Mouse (Mus musculus): ENCODE results near the gene Usp25. TPM values are rescaled to one million over a fixed set of nuclear protein-coding genes. Genes with fewer than 3 reads are reported as not detected.

The Usp25 gene
- total RNA-seq, 1 experiment, result 8.6 TPM

- H3K36me3 ChIP-seq (ENCODE audit: control insufficient read depth, insufficient read depth, low read length, poor library complexity, severe bottlenecking), result no peaks in the 10 kb centered on the region
- in situ Hi-C loops (cut with MboI; ENCODE audit: low sequenced_read_pairs in 2 of 2, unreplicated experiment in 2 of 2), result no loop called here
- H3K4me1 ChIP-seq (ENCODE audit: control insufficient read depth in 2 of 2, insufficient read depth in 2 of 2, low read length in 2 of 2, poor library complexity in 1 of 2), result no peaks in the 10 kb centered on the region
- no peak for DNase-seq (ENCODE audit: low read depth, low spot score)
- H3K9me3 ChIP-seq (ENCODE audit: control insufficient read depth, insufficient read depth, low read depth, low read length), result no peaks in the 10 kb centered on the region
- H3K9ac ChIP-seq (ENCODE audit: insufficient read depth, low read depth, low read length, poor library complexity, severe bottlenecking), result no peak overlapping the region
- no peak overlapping the region for H3K4me3 ChIP-seq (ENCODE audit: insufficient read depth in 1 of 2, low read depth in 1 of 2, low read length in 2 of 2, poor library complexity in 1 of 2, severe bottlenecking in 1 of 2)
- H3K27ac ChIP-seq (ENCODE audit: insufficient read depth, low read depth, low read length, poor library complexity, severe bottlenecking), result no peak overlapping the region
- TF ChIP-seq ZC3H11A (IDR thresholded peaks at IDR 0.05; ENCODE audit: borderline replicate concordance, low read depth, low read length) (no peak), HCFC1 (IDR thresholded peaks at IDR 0.05; ENCODE audit: borderline replicate concordance, insufficient read depth, low read length) (no peak), ZNF384 (IDR thresholded peaks at IDR 0.05; ENCODE audit: low read depth, low read length) (no peak), CHD2 (IDR thresholded peaks at IDR 0.05; ENCODE audit: low read depth, low read length) (no peak), MAFK (IDR thresholded peaks at IDR 0.05; ENCODE audit: insufficient read depth, low read depth, low read length) (no peak)
Observed at GRCm38 (mm10) chr16:76983696-76984095, 29.8 kb upstream of the Usp25 start.

- TF ChIP-seq ZC3H11A (IDR thresholded peaks at IDR 0.05; ENCODE audit: borderline replicate concordance, low read depth, low read length) (no peak), HCFC1 (IDR thresholded peaks at IDR 0.05; ENCODE audit: borderline replicate concordance, insufficient read depth, low read length) (no peak), CHD2 (IDR thresholded peaks at IDR 0.05; ENCODE audit: low read depth, low read length) (no peak), MAFK (IDR thresholded peaks at IDR 0.05; ENCODE audit: insufficient read depth, low read depth, low read length) (no peak), ZNF384 (IDR thresholded peaks at IDR 0.05; ENCODE audit: low read depth, low read length) (no peak)
- H3K9ac ChIP-seq (ENCODE audit: insufficient read depth, low read depth, low read length, poor library complexity, severe bottlenecking), result no peak overlapping the region
- in situ Hi-C loops (cut with MboI; ENCODE audit: low sequenced_read_pairs in 2 of 2, unreplicated experiment in 2 of 2), result no loop called here
Observed at GRCm38 (mm10) chr16:76987711-76988110, 25.8 kb upstream of the Usp25 start.

GRCm38 (mm10) chr16:77003900-77004299, 9.6 kb upstream of the Usp25 start:
- no peak overlapping the region for H3K27ac ChIP-seq (ENCODE audit: insufficient read depth, low read depth, low read length, poor library complexity, severe bottlenecking)
- H3K4me1 ChIP-seq (ENCODE audit: control insufficient read depth in 2 of 2, insufficient read depth in 2 of 2, low read length in 2 of 2, poor library complexity in 1 of 2), result no peaks in the 10 kb centered on the region
- H3K4me3 ChIP-seq (ENCODE audit: insufficient read depth in 1 of 2, low read depth in 1 of 2, low read length in 2 of 2, poor library complexity in 1 of 2, severe bottlenecking in 1 of 2), result no peak overlapping the region
- H3K9ac ChIP-seq (ENCODE audit: insufficient read depth, low read depth, low read length, poor library complexity, severe bottlenecking), result no peak overlapping the region
- H3K36me3 ChIP-seq (ENCODE audit: control insufficient read depth, insufficient read depth, low read length, poor library complexity, severe bottlenecking), result no peaks in the 10 kb centered on the region
- in situ Hi-C loops (cut with MboI; ENCODE audit: low sequenced_read_pairs in 2 of 2, unreplicated experiment in 2 of 2), result no loop called here
- TF ChIP-seq ZC3H11A (IDR thresholded peaks at IDR 0.05; ENCODE audit: borderline replicate concordance, low read depth, low read length), result no peak
- no peak for TF ChIP-seq HCFC1 (IDR thresholded peaks at IDR 0.05; ENCODE audit: borderline replicate concordance, insufficient read depth, low read length)
- no peak for TF ChIP-seq CHD2 (IDR thresholded peaks at IDR 0.05; ENCODE audit: low read depth, low read length)
- TF ChIP-seq ZNF384 (IDR thresholded peaks at IDR 0.05; ENCODE audit: low read depth, low read length), result no peak
- TF ChIP-seq MAFK (IDR thresholded peaks at IDR 0.05; ENCODE audit: insufficient read depth, low read depth, low read length), result no peak
- DNase-seq (ENCODE audit: low read depth, low spot score), result no peak
- H3K9me3 ChIP-seq (ENCODE audit: control insufficient read depth, insufficient read depth, low read depth, low read length), result no peaks in the 10 kb centered on the region

More at GRCm38 (mm10) chr16:76987711-76988110, 25.8 kb upstream of the Usp25 start:
- Histone ChIP-seq H3K4me1 (ENCODE audit: control insufficient read depth in 2 of 2, insufficient read depth in 2 of 2, low read length in 2 of 2, poor library complexity in 1 of 2) (no peaks in the 10 kb centered on the region), H3K27ac (ENCODE audit: insufficient read depth, low read depth, low read length, poor library complexity, severe bottlenecking) (no peak overlapping the region), H3K4me3 (ENCODE audit: insufficient read depth in 1 of 2, low read depth in 1 of 2, low read length in 2 of 2, poor library complexity in 1 of 2, severe bottlenecking in 1 of 2) (no peak overlapping the region), H3K9me3 (ENCODE audit: control insufficient read depth, insufficient read depth, low read depth, low read length) (no peaks in the 10 kb centered on the region), H3K36me3 (ENCODE audit: control insufficient read depth, insufficient read depth, low read length, poor library complexity, severe bottlenecking) (no peaks in the 10 kb centered on the region)
- DNase-seq (ENCODE audit: low read depth, low spot score), result no peak

GRCm38 (mm10) chr16:77009173-77009572, 4.3 kb upstream of the Usp25 start:
- Histone ChIP-seq H3K27ac (ENCODE audit: insufficient read depth, low read depth, low read length, poor library complexity, severe bottlenecking) (no peak overlapping the region), H3K4me3 (ENCODE audit: insufficient read depth in 1 of 2, low read depth in 1 of 2, low read length in 2 of 2, poor library complexity in 1 of 2, severe bottlenecking in 1 of 2) (no peak overlapping the region), H3K9ac (ENCODE audit: insufficient read depth, low read depth, low read length, poor library complexity, severe bottlenecking) (no peak overlapping the region), H3K4me1 (ENCODE audit: control insufficient read depth in 2 of 2, insufficient read depth in 2 of 2, low read length in 2 of 2, poor library complexity in 1 of 2) (no peaks in the 10 kb centered on the region), H3K36me3 (ENCODE audit: control insufficient read depth, insufficient read depth, low read length, poor library complexity, severe bottlenecking) (no peaks in the 10 kb centered on the region), H3K9me3 (ENCODE audit: control insufficient read depth, insufficient read depth, low read depth, low read length) (no peaks in the 10 kb centered on the region)
- in situ Hi-C loops (cut with MboI; ENCODE audit: low sequenced_read_pairs in 2 of 2, unreplicated experiment in 2 of 2), result no loop called here
- DNase-seq (ENCODE audit: low read depth, low spot score), result no peak
- TF ChIP-seq MAFK (IDR thresholded peaks at IDR 0.05; ENCODE audit: insufficient read depth, low read depth, low read length) (no peak), ZNF384 (IDR thresholded peaks at IDR 0.05; ENCODE audit: low read depth, low read length) (no peak), CHD2 (IDR thresholded peaks at IDR 0.05; ENCODE audit: low read depth, low read length) (no peak), HCFC1 (IDR thresholded peaks at IDR 0.05; ENCODE audit: borderline replicate concordance, insufficient read depth, low read length) (no peak), ZC3H11A (IDR thresholded peaks at IDR 0.05; ENCODE audit: borderline replicate concordance, low read depth, low read length) (no peak)
